Mouse (Mus musculus): ENCODE results near the gene Ssbp3. TPM values are rescaled to one million over a fixed set of nuclear protein-coding genes. Genes with fewer than 3 reads are reported as not detected.

Ssbp3 gene
- polyA plus RNA-seq, 1 experiment from 2014 or later: 22.8 TPM

DNA sequence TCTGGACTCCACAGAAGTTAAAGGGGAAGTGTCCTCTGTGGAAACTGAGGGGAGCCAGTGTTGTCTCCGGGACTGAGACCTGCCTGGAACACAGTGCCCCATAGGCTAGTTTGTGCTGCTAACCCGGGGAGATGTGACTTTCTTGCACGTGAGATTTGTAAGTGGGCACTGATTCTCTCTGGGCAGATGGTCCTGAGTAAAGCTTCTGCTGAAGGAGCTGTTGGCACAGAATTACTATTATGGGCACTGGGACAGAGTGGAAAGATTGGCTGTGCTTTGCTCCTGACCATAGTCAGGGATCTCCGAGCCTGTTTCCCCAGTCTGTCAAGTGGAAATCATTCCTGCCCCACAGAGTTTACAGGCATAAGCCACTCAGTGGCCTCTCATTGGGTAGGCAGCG is 83.8 kb downstream of the Ssbp3 start:
- TF ChIP-seq EP300 (IDR thresholded peaks at IDR 0.05; ENCODE audit: low read depth): no peak
- no peak for TF ChIP-seq CTCF (IDR thresholded peaks at IDR 0.05; ENCODE audit: low read depth)
- Histone ChIP-seq H3K9ac (replicated peaks) (no peak overlapping the region), H3K9me3 (ENCODE audit: low read length) (no peaks in the 10 kb centered on the region), H3K36me3 (replicated peaks; ENCODE audit: insufficient read depth, low read length) (0 out of 2 replicates have a peak, but pooled peaks cover 3% of the 10 kb centered on the region), H3K4me1 (ENCODE audit: insufficient read depth) (peaks cover 13% of the 10 kb centered on the region), H3K27ac (ENCODE audit: low read depth) (no peak overlapping the region), H3K27me3 (ENCODE audit: insufficient read depth, low read length) (no peaks in the 10 kb centered on the region), H3K4me2 (ENCODE audit: low read depth, low read length) (no peak overlapping the region), H3K4me3 (ENCODE audit: low read depth, low read length) (no peak overlapping the region)
- DNase-seq (no peak), ATAC-seq (no peak)
- 81% methylated on average over 5 of the region's 5 CpGs for WGBS (ENCODE audit: insufficient replicate concordance)

DNA sequence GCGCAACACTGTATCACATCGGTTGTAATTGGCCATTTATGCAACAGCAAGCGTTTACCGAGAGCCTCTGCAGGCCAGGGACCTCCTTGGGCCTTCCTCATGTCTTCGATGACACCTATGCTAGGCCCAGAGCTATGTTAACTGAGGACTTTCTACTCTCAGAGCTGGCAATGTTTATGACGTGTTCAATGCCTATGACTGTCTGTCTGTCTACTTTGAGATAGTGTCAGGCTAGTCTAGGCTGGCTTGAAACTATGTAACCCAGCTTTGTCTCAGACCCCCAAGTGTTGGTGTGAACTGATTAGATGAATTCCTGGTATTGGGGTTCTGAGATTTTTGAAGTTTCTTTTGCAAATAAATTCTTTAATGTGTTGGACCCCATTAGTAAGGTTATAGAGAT is 84.6 kb downstream of the Ssbp3 start:
- H3K9me3 ChIP-seq (ENCODE audit: low read length): no peaks in the 10 kb centered on the region
- H3K9ac ChIP-seq (replicated peaks): no peak overlapping the region
- no peak overlapping the region for H3K4me2 ChIP-seq (ENCODE audit: low read depth, low read length)
- TF ChIP-seq EP300 (IDR thresholded peaks at IDR 0.05; ENCODE audit: low read depth) (no peak), CTCF (IDR thresholded peaks at IDR 0.05; ENCODE audit: low read depth) (no peak)
- 84% methylated on average over 6 of the region's 6 CpGs for WGBS (ENCODE audit: insufficient replicate concordance)
- H3K36me3 ChIP-seq (replicated peaks; ENCODE audit: insufficient read depth, low read length): no peaks in the 10 kb centered on the region
- ATAC-seq: no peak
- no peak overlapping the region for H3K4me3 ChIP-seq (ENCODE audit: low read depth, low read length)
- H3K27me3 ChIP-seq (ENCODE audit: insufficient read depth, low read length): no peaks in the 10 kb centered on the region
- no peak for DNase-seq
- peaks cover 13% of the 10 kb centered on the region for H3K4me1 ChIP-seq (ENCODE audit: insufficient read depth)
- no peak overlapping the region for H3K27ac ChIP-seq (ENCODE audit: low read depth)

GRCm38 (mm10) chr4:106995513-106995912 is 85.0 kb downstream of the Ssbp3 start:
- 68% methylated on average over 5 of the region's 5 CpGs for WGBS (ENCODE audit: insufficient replicate concordance)
- TF ChIP-seq EP300 (IDR thresholded peaks at IDR 0.05; ENCODE audit: low read depth) (no peak), CTCF (IDR thresholded peaks at IDR 0.05; ENCODE audit: low read depth) (no peak)
- ATAC-seq (no peak), DNase-seq (no peak)
- no peak overlapping the region for H3K27ac ChIP-seq (ENCODE audit: low read depth)
- H3K9ac ChIP-seq (replicated peaks): no peak overlapping the region
- peaks cover 13% of the 10 kb centered on the region for H3K4me1 ChIP-seq (ENCODE audit: insufficient read depth)
- no peak overlapping the region for H3K4me2 ChIP-seq (ENCODE audit: low read depth, low read length)
- no peaks in the 10 kb centered on the region for H3K36me3 ChIP-seq (replicated peaks; ENCODE audit: insufficient read depth, low read length)
- no peaks in the 10 kb centered on the region for H3K9me3 ChIP-seq (ENCODE audit: low read length)
- H3K4me3 ChIP-seq (ENCODE audit: low read depth, low read length): no peak overlapping the region
- no peaks in the 10 kb centered on the region for H3K27me3 ChIP-seq (ENCODE audit: insufficient read depth, low read length)

GRCm38 (mm10) chr4:106996305-106997076 is 86.0 kb downstream of the Ssbp3 start:
- H3K27me3 ChIP-seq (ENCODE audit: insufficient read depth, low read length): no peaks in the 10 kb centered on the region
- no peak overlapping the region for H3K4me2 ChIP-seq (ENCODE audit: low read depth, low read length)
- H3K9me3 ChIP-seq (ENCODE audit: low read length): no peaks in the 10 kb centered on the region
- no peak for TF ChIP-seq EP300 (IDR thresholded peaks at IDR 0.05; ENCODE audit: low read depth)
- no peak for TF ChIP-seq CTCF (IDR thresholded peaks at IDR 0.05; ENCODE audit: low read depth)
- H3K36me3 ChIP-seq (replicated peaks; ENCODE audit: insufficient read depth, low read length): no peaks in the 10 kb centered on the region
- no peak overlapping the region for H3K4me3 ChIP-seq (ENCODE audit: low read depth, low read length)
- no peak overlapping the region for H3K9ac ChIP-seq (replicated peaks)
- WGBS (ENCODE audit: insufficient replicate concordance): 48% methylated on average over 13 of the region's 13 CpGs
- ATAC-seq (peak; percentile 60), DNase-seq (peak; percentile 42)
- H3K27ac ChIP-seq (ENCODE audit: low read depth): no peak overlapping the region
- peaks cover 19% of the 10 kb centered on the region for H3K4me1 ChIP-seq (ENCODE audit: insufficient read depth)

GRCm38 (mm10) chr4:107001259-107001810 is 90.8 kb downstream of the Ssbp3 start:
- H3K36me3 ChIP-seq (replicated peaks; ENCODE audit: insufficient read depth, low read length): no peaks in the 10 kb centered on the region
- H3K27me3 ChIP-seq (ENCODE audit: insufficient read depth, low read length): no peaks in the 10 kb centered on the region
- peaks cover 35% of the 10 kb centered on the region for H3K4me1 ChIP-seq (ENCODE audit: insufficient read depth)
- DNase-seq (no peak), ATAC-seq (peak; percentile 37)
- H3K9me3 ChIP-seq (ENCODE audit: low read length): no peaks in the 10 kb centered on the region
- WGBS (ENCODE audit: insufficient replicate concordance): 59% methylated on average over 5 of the region's 5 CpGs
- no peak overlapping the region for H3K4me2 ChIP-seq (ENCODE audit: low read depth, low read length)
- no peak overlapping the region for H3K27ac ChIP-seq (ENCODE audit: low read depth)
- no peak for TF ChIP-seq EP300 (IDR thresholded peaks at IDR 0.05; ENCODE audit: low read depth)
- no peak overlapping the region for H3K9ac ChIP-seq (replicated peaks)
- no peak overlapping the region for H3K4me3 ChIP-seq (ENCODE audit: low read depth, low read length)

GRCm38 (mm10) chr4:107001916-107002488 is 91.5 kb downstream of the Ssbp3 start:
- H3K36me3 ChIP-seq (replicated peaks; ENCODE audit: insufficient read depth, low read length): no peaks in the 10 kb centered on the region
- H3K27ac ChIP-seq (ENCODE audit: low read depth): no peak overlapping the region
- no peaks in the 10 kb centered on the region for H3K27me3 ChIP-seq (ENCODE audit: insufficient read depth, low read length)
- no peak for DNase-seq
- no peak overlapping the region for H3K4me2 ChIP-seq (ENCODE audit: low read depth, low read length)
- H3K9me3 ChIP-seq (ENCODE audit: low read length): no peaks in the 10 kb centered on the region
- TF ChIP-seq CTCF (IDR thresholded peaks at IDR 0.05; ENCODE audit: low read depth): no peak
- TF ChIP-seq EP300 (IDR thresholded peaks at IDR 0.05; ENCODE audit: low read depth): no peak
- H3K4me1 ChIP-seq (ENCODE audit: insufficient read depth): peaks cover 29% of the 10 kb centered on the region
- H3K9ac ChIP-seq (replicated peaks): no peak overlapping the region
- 84% methylated on average over 14 of the region's 14 CpGs for whole genome bisulfite sequencing (ENCODE audit: insufficient replicate concordance)
- no peak for ATAC-seq
- H3K4me3 ChIP-seq (ENCODE audit: low read depth, low read length): no peak overlapping the region
